Mouse (Mus musculus) kidney, adult 18-20 months (tissue): Measurements from ENCODE around the gene Ldhal6b.
A peak's percentile ranks its signal among the peaks of the same experiment; 100 is the strongest.
"Not testable (repeated sequence)": the region's sequence is repeated elsewhere in the genome, so short reads cannot be mapped to it uniquely, and the experiment has no call there.

Experiments
- DNase-seq: peaks from one replicate; pipeline ENCODE4 v3.0.0; 2021

Gene Ldhal6b

GRCm38 (mm10) chr17:5418545-5418944 is at the start of gene Ldhal6b:
TSS of gene Ldhal6b (minus strand) at chr17:5418767.
- DNase-seq = no peak

GRCm38 (mm10) chr17:5467177-5467576 is 48.6 kb upstream of the Ldhal6b start:
- no peak for DNase-seq

- no peak for DNase-seq
These were observed 48.2 kb upstream of the Ldhal6b start for GRCm38 (mm10) chr17:5466736-5467135.

GRCm38 (mm10) chr17:5463912-5464311 is 45.3 kb upstream of the Ldhal6b start:
- DNase-seq = no peak

- DNase-seq = no peak
These were observed 35.1 kb upstream of the Ldhal6b start for GRCm38 (mm10) chr17:5453657-5454056.

DNA sequence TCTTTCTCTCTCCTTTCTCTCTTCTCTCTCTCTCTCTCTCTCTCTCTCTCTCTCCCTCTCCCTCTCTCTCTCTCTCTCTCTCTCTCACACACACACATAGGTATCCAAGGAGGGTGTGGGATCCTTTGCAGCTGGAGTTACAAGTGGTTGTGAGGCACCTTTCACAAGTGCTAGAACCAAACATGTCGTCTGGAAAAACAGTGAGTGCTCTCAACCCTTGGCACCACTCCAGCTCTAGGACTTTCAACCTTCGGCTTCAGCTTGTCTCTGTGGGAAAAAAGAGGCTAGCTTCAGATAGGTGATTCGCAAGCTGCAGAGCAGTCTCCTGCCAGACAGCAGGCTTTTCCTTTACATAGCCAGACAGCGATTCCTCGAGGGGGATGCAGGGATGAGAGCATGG is 25.2 kb upstream of the Ldhal6b start:
- DNase-seq = peak; percentile 40

GRCm38 (mm10) chr17:5443260-5443659 is 24.7 kb upstream of the Ldhal6b start:
- DNase-seq = no peak

GRCm38 (mm10) chr17:5442403-5442802 is 23.8 kb upstream of the Ldhal6b start:
- DNase-seq = not testable (repeated sequence)

DNA sequence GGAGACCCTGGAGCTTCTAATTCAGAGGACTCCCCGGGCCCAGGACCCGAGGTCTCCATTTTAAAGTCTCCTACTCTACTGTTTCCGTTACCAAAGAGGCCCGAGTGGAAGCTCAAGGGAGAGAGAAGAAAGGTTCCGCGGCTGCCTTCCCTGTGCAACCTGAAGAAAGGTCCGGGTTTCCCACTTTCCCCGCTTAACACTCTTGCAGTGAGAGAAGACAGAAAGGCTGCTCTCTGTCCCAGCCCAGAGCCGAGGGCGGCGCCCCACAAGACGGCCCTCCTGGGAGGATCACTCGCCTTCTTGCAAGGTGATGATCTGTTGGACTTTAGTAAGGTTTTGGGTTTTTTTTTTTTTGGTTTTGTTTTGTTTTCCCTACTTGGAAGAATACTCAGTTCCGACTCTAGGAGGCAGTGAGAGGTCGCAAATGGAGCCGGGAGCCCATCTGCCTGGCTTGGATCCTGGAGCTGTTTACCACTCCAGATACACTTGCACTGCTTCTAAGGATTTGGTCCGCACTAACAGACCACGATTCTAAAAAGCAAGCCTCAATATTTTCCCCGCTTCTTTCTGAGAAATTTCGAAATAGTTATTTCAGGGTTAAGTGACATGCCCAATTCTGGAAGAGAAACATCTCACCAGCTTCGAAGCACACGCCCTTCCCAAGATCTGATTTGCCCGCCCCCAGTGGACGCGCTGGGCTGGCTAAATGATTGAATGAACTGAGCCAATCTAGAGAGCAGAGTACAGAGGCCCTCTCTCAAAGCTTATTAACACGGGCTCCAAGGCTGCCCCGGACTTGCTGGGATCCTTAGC is 21.8 kb upstream of the Ldhal6b start, which contains the start of gene Tmem242:
Gene Tmem242 (minus strand): TSS at position 101 of the 813 bp plus-strand sequence.
- DNase-seq = peak; percentile 95

- no peak for DNase-seq
These were observed 21.2 kb upstream of the Ldhal6b start for GRCm38 (mm10) chr17:5439831-5440158.

GRCm38 (mm10) chr17:5429772-5430133 is 11.2 kb upstream of the Ldhal6b start:
- no peak for DNase-seq

DNA sequence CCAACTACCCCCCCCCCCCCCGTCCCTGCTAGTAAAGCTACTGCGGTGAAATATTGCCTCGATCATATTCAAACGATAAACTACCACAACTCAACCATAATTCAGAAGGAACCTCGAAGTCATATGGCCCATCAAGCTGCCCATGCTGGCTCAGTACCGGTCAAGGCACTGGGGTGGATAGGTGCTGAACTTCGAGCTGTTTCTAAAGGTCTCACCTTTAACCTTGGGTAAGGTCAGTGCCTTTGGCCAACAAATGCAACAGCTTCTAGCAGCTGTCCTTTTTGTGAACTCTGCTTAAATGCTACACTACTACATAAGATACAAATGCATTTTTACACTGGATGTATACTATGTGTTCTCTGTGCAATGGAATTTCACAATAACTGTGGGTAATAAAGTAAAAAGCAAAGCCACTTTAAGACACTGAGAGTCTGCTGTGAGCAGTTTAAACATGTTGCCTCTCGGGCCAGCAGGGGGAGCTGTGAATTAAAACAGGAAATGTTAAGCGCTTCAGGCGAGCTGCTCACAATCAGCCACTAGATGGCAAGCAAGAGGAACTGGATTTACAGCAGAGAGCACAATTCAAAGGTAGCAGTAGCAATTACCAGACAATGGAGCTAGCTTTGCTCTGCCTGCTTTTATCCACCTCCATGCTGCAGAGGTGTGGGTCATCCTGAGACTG is 10.7 kb upstream of the Ldhal6b start:
- DNase-seq = peak; percentile 93

- DNase-seq = no peak
These were observed 6.6 kb upstream of the Ldhal6b start for GRCm38 (mm10) chr17:5425204-5425603.

DNA sequence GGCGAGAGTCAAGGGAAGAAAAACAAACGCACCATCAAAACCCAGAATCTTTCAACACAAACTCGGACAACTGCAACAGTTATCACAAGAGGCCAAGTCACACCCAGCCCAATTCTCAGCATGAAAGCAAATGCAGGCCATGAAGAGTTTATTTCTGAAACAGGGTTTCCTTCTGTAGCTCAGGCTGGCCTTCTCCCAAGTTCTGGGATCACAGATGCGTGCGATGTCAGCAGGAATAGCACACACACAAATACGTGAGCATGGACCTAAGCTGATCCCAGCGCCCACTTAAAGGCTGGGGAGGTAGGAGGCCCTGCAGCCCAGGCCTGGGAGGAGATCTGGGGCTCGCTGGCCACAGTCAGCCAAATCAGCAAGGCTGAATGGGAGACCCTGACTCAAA is 5.6 kb upstream of the Ldhal6b start:
- no peak for DNase-seq

GRCm38 (mm10) chr17:5421835-5422234 is 3.3 kb upstream of the Ldhal6b start:
- DNase-seq = no peak

- DNase-seq = no peak
These were observed 1.4 kb upstream of the Ldhal6b start for GRCm38 (mm10) chr17:5419771-5420518.

- DNase-seq = no peak
These were observed 489 bp upstream of the Ldhal6b start for GRCm38 (mm10) chr17:5419056-5419455.

DNA sequence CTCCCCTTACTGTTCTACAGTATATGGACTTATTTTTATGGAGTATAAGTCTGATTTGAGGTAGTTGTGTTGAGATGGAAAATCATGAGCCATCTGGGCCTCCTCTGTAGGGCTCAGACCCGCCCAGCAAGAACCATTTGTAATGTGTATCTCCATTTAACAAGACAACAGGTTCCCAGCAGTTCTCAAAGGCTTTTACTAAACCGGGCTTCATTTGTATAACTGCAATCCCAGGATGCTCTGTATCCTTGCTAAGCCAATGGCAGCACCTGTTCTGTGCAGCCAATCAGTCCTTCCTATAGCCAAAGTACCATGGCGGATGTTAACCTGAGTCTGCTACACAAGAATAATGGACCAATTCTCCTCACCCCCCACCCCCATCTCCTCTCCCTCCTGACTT is 2.0 kb downstream of the Ldhal6b start:
- no peak for DNase-seq

DNA sequence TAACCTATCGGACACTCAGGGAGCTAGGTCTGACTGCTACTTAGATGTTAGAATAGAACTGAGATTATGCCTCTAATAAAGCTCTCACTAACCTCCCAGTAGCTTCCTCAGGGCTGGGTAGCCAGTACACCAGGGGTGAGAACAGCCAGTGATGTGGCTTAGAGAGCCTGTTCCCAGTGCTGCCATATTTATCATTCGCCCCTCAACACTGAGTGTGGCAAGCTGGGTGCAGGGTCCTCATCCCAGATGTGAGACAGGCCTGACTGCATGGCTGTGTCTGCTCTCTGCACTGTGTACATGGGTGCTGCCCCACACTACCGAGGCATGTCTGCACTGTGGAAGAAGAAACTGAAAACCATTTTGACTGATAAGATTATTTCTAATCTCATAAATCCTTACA is 4.5 kb downstream of the Ldhal6b start:
- no peak for DNase-seq

- no peak for DNase-seq
These were observed 5.2 kb downstream of the Ldhal6b start for GRCm38 (mm10) chr17:5413350-5413749.

- DNase-seq = no peak
These were observed 5.8 kb downstream of the Ldhal6b start for GRCm38 (mm10) chr17:5412740-5413139.

DNA sequence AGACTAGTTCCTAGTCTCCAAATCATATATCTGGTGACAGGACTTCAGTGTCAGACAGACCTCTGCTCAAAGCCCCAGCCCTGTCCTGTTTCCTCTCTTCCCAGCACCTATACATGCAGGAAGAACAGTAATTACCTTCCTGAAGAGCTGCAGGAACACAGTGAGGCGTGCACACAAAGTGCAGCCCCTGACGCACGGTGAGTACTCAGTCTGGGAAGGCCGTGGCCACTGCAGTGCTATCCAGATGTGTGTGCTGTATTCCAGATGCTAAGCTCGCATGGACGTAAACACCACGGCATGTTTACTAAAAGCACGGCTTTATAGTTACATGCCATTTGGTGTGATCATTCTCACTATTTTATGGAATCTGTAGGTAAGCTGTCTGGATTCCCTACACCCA is 6.3 kb downstream of the Ldhal6b start:
- DNase-seq = no peak

GRCm38 (mm10) chr17:5411205-5411604 is 7.4 kb downstream of the Ldhal6b start:
- DNase-seq = no peak

DNA sequence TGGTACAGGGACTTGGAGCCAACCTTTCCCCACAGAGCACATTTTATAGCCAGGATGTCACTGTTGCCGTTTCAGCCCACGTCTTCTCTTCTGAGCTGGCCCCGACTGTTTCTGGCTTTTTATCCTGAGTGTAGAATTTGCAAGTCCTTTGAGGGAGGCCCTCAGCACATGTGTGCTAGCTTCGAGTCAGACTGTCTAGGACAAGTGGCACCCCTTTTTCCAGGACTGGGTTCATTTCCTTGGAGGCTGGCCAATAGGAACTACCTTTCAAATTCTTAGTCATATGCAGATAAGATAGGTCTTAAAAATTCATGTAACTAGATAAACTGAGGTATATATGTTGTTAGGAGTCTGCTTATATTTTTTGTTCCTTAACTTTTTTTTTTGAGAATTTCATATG is 8.2 kb downstream of the Ldhal6b start:
- no peak for DNase-seq
